Mouse (Mus musculus): ENCODE measurements around the gene Zfp710.

The Zfp710 gene

DNA sequence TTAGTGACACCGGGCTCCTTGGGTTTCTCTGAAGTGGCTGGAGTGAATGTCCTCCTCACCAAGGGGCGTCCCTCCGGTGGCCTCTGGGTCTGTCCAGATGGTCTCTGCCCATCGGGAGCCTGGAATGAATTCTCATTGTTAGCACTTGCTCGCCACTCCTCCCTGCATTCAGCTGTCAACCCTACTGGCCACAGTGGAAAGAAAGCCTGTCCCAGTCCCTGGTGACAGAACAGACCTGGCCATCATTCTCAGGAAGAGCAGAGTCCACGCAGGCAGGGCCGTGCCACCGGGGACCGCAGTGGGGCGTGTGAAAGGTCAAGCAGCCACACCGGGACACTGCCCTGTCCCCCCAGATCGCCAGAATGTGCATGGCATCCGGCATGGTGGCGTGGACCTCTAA is 33.2 kb downstream of the Zfp710 start:
- no peak for DNase-seq (ENCODE audit: low read depth, low spot score)

- DNase-seq (ENCODE audit: low read depth, low spot score): no peak
Observed at GRCm38 (mm10) chr7:80058405-80059063, 33.9 kb downstream of the Zfp710 start.

- DNase-seq (ENCODE audit: low read depth, low spot score): no peak
Observed at GRCm38 (mm10) chr7:80059064-80059838, 34.6 kb downstream of the Zfp710 start.

DNA sequence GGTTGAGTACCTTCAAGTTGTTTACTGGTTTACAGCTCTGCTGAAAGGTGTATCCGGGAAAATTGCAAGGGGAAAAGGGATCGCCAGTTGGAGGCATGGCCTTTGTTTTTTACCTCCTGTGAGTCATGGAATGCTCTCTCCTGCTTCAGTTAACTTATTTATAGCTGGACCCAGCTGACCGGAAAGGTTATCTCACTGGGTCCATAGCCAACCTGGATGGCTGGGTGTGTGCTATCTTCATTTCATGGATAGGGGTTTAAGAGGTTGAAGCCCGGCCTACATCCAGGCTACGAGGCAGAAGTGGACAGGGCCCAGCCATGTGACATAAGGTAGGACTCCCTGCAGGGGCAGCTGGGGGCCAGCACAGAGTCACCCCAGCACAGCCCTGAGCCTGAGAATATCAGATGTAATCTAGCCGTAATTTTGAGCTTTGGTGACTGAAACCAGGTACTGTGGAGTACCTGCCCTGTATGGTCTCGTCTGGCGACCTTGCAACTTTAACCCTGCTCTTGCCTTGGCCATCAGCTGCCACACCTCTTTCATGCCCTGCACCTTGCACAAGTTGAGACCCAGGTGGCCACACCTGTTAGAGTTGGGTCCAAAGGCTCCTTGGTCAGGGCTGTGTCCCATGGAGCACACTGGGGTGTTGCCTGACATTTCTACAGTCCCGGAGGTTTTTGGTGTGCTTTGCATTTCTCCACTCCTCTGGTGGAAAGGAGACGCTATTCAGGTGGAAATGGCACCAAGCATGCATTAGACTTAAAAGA is 35.6 kb downstream of the Zfp710 start:
- DNase-seq (ENCODE audit: low read depth, low spot score): no peak

DNA sequence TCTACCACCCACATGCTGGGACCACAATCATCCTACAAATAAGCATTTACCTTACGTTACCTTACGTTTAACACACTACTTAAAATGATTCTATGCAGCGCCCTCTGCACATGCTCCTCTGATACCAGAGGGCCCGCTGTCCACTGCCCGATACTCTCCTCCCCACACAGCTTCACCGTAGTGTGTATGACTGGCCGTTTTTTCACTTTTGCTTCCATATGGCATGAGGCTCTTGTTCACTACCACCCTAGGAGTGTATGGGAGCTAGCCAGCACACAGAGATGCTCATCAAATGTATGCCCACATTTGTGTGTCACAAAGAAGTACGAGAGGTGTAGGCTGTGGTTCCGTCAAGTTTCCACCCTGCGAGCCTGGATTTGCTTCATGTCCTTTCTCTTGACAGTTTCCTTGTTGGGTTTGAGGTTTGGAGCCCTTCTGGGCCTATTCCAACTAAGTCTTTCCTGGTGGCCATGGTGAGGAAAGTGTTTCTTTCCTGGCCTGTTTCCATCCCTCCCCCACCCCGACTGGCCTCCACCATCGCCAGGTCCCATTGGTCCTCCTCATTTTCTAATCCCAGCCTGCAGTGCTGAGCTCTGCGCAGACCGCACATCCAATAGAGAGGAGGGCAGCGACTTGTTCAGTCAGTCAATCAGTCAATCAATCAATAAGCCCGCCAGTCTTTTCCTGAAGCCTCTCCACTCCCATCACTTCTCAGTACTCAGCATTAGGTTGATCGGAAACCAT is 37.6 kb downstream of the Zfp710 start:
- no peak for DNase-seq (ENCODE audit: low read depth, low spot score)

- no peak for DNase-seq (ENCODE audit: low read depth, low spot score)
Observed at GRCm38 (mm10) chr7:80063244-80063643, 38.6 kb downstream of the Zfp710 start.

- DNase-seq (ENCODE audit: low read depth, low spot score): no peak
Observed at GRCm38 (mm10) chr7:80063902-80064736, 39.5 kb downstream of the Zfp710 start.

- no peak for DNase-seq (ENCODE audit: low read depth, low spot score)
Observed at GRCm38 (mm10) chr7:80065250-80065649, 40.6 kb downstream of the Zfp710 start.

- DNase-seq (ENCODE audit: low read depth, low spot score): no peak
Observed at GRCm38 (mm10) chr7:80066675-80067455, 42.3 kb downstream of the Zfp710 start.

DNA sequence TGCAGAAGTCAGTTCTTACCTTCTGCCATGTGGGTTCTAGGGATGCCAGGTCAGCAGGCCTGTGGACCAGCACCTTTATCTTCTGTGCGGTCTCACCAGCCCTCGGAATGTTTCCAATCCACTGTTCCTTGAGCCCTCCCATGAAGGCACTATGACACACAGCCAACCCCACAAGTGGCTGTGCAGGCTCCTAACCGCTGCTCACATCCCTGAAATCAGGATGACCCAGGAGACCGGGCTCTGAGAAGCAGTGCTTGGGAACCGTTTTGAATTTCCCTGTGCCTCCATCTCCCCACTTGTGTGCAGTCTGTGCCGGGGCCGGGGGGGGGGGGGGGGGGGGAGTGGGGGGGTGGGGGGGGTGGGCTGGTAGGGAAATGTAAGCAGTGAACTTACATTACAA is 43.7 kb downstream of the Zfp710 start:
- DNase-seq (ENCODE audit: low read depth, low spot score): no peak

DNA sequence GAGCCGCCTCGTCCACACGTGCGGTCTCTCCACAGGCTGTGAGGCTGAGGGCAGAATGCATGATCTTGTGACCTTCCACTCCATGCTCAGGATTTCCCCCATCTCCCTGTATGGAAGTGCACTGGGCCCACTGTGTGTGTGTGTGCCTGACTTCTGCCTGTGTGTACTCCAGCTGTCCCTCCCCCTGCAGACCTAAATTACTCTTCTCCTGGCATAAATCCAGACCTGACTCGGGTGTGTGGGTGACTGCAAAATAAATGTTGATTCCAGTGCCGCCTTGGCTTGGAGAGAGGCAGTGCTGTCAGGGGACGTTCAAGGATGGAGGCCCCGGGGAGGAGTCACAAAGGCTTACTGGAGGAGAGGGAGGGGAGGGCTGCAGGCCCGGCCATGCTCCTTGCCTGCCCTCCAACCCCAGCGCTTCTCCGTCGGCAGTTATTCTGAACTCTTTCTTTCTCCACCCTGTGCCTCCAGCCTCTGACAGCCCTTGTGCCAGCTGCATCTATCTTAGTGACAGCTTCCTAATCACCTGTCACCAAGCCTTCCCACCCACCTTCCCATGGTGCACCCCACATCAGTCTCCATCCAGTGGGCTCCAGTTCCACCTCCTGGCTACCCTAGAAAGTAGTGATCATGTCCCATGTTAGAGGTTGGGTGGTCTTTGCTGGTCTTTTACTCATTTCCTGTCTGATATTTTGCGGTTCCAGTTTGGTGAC is 45.2 kb downstream of the Zfp710 start:
- DNase-seq (ENCODE audit: low read depth, low spot score): no peak

- no peak for DNase-seq (ENCODE audit: low read depth, low spot score)
Observed at GRCm38 (mm10) chr7:80071209-80071608, 46.6 kb downstream of the Zfp710 start.

- DNase-seq (ENCODE audit: low read depth, low spot score): no peak
Observed at GRCm38 (mm10) chr7:80072297-80072696, 47.7 kb downstream of the Zfp710 start.

DNA sequence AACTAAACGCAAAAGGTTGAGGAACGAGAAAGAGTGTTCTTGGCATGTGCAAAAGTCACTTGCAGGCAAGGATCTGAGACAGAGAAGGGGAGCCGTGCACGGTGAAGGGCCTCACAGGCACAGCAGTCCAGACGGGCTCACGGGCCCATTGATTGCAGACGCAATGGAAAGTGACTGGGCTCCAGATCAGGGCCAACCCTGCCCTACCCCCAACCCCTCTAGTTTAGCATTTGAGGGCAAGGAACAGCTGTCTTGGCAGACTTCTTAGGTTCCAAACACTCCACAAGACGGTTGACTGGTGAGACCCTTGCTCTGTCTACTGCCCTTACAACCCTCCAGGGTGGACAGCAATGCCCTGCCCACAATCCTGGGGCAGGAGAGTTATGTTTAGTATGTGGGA is 48.9 kb downstream of the Zfp710 start:
- no peak for DNase-seq (ENCODE audit: low read depth, low spot score)

GRCm38 (mm10) chr7:80074921-80075441 is 50.4 kb downstream of the Zfp710 start:
- no peak for DNase-seq (ENCODE audit: low read depth, low spot score)

GRCm38 (mm10) chr7:80075946-80076583 is 51.5 kb downstream of the Zfp710 start:
- no peak for DNase-seq (ENCODE audit: low read depth, low spot score)

GRCm38 (mm10) chr7:80076961-80077716 is 52.5 kb downstream of the Zfp710 start:
- DNase-seq (ENCODE audit: low read depth, low spot score): no peak

- no peak for DNase-seq (ENCODE audit: low read depth, low spot score)
Observed at GRCm38 (mm10) chr7:80077801-80078200, 53.2 kb downstream of the Zfp710 start.

Measured in retina, adult 2 months (tissue).